Mouse (Mus musculus) c-Kit-positive CD71-negative TER-119-negative erythroid progenitor cells, embryonic 14.5 days (primary cell): ENCODE measurements around the gene Hoxa10.

Experiments
- DNase-seq: peaks from one replicate; pipeline ENCODE4 v3.0.0-alpha.2; 2013; ENCODE audit warnings: low read depth

The Hoxa10 gene

DNA sequence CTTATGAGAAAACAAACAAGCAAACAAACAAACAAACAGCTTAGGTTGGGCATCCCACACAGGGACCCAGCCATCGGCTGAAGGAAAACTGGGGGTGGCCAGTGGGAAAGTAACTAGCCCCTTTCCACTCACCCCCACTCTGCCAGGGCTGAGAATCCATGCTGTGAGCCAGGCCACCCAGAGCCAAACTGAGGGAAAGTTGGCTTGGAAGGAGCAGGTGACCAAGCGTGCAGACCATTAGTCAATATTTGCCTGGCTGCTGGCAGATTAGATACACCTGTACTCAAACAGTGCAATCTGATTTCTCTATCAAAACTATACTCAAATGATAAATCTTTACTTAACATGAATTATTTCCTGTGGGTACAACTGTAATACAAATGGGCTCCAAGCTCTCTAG is 58.6 kb downstream of the Hoxa10 start:
- no peak for DNase-seq
